Mouse (Mus musculus) cerebellum, postnatal 36 days (tissue): Measurements from ENCODE around the gene Tmem219.
A peak's percentile ranks its signal among the peaks of the same experiment; 100 is the strongest.

Experiments
- DNase-seq, 2 experiments: peaks; one replicate each; pipeline ENCODE4 v3.0.0; 2021 to 2022; ENCODE audit warnings: mixed read lengths in 2 of 2

Gene Tmem219

DNA sequence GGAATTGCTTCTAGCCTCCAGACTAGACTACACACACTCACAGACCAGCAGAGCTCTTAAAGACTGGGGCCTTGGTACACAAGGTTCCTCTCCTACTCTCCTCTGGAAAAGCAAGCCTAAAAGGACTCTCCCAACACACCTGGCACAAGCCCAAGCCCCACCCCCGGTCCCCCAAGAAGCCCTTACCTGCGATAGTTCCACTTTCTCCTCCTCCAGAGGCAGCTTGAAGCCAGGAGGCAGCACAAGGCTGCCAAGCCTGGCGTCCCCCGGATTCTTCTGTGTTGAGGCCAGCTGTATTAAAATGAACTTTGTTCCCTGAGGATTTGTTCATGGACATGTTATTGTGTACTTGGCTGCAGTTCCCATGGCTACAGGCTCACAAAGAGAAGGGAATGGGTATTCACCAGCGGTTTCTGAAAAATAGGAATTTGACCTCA is at the start of gene Tmem219:
TSS of gene Tmem219 (minus strand) at position 294 of the 437 bp plus-strand sequence.
- no peak for DNase-seq

DNA sequence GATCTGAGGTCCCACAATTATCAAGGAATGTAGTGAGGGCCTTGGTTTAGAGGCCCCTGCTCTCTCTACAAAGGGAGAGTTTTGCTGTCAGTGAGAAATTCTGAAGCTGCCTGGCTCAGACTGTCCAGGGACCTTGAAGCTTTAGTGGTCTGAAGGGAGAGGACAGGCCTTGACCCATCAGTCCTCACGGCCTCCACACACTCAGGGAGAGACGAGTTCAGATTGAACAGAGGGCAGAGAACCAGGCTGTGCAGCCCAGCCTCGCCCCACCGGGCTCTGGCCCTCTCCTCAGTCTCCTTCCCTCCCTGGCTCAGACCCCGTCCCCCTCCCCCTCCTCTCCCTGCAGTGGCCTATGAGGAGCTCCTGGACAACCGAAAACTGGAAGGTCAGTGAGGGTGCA is 44.6 kb upstream of the Tmem219 start:
- no peak for DNase-seq

DNA sequence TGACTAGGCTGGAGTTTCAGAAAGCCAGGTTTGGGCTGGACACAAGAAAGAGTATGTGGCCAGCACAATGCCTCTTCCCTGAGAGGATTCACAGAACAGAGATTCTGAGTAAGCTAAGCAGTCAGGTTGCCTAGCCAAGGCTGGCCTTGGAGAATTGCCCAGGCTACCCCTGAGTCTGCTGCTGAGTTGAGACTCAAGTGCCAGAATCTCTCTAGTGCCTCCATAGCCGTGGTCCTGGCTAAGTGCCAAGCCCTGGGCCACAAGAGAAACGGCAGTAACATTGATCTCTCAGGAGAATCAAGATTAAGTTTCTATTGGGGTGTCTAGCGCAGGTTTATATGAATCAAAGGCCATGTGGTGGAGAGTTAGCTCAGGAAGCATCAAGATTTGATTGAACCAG is 42.9 kb upstream of the Tmem219 start:
- peak; percentile 77 to 79 for DNase-seq

DNA sequence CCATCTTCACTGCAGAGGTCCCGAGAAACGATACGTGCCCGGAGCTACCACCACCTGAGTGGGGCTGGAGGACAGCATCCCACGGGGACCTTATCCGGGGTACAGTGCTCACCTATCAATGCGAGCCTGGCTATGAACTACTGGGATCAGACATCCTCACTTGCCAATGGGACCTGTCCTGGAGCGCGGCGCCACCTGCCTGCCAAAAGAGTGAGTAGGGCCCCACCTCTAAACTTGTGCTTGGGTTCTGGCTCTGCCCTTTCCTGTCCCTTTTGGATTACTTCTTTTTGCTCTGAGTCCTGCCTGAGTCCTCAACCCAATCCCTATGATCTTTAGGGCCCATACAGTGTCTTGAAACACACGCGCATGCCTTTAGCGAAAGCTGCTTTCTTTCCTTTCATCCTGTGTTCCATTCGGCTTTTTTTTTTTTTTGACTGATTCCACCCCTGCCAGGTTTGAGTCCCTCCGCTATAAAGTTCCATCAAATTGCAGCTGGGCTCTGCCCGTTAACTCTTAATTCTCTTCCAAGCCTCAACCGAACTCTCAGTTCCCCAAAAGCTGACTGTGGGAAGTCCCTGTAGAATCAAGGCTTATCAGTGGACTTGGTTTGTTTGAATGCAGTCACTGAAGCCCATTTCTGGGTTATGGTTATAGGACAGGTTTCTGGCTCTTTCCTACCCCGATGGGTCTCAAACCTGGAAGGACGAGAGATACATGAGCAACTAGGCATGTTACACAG is 41.0 kb upstream of the Tmem219 start:
- DNase-seq: peak in 1 of 2 experiments; percentile 50

DNA sequence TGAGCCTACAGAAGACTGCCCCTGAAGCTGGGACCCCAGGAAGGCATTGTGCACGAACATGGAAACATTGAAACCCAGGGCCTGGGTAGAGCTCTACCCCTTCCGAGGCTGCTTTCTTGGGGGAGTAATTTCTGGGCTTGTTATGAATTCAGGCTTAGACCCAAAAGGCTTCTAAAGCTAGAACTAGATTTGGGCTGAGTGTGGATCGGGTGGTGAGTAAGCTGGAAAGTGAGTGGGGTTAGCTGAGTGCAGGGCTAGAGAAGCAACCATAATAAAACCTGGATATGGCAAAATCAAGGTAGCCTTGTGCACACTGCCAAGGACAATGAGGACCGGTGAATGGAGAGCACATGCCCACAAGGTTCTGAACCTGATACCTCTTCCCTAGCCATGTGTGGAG is 39.2 kb upstream of the Tmem219 start:
- DNase-seq: no peak

DNA sequence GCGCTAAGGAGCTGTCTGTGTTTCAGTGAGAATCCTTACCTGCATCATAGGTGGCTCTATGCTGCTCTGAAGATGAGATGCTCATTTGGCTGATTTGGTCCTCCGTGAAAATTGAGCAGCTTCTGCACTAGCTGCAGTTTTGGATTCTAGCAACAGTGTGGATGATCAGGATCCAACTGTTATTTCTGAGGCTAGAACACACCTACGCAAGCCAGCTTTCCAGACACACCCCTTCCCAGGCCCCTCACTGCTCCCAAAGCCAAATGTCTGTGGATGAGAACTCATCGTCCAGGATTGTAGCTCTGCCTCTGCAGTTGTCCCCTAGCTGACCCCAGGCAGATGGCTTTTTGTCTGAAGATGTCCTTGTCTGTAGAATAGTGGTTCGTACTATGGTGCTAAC is 38.4 kb upstream of the Tmem219 start:
- DNase-seq: no peak

DNA sequence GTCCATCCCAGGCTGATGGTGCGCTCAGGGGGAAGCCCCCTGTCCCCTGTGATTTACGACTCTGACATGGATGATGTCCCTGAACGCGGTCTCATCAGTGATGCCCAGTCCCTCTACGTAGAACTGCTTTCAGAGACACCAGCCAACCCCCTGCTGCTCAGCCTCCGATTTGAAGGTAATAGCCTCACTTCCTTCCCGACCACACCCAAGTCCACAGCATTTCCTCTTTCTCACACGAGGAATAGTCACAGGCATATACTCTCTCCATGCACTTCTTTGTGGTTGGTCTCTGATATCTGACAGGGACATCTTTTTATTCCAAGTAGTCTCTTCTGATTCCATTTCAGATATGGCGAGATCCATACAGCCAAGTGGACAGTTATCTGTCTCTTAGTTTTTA is 37.1 kb upstream of the Tmem219 start:
- DNase-seq: no peak

DNA sequence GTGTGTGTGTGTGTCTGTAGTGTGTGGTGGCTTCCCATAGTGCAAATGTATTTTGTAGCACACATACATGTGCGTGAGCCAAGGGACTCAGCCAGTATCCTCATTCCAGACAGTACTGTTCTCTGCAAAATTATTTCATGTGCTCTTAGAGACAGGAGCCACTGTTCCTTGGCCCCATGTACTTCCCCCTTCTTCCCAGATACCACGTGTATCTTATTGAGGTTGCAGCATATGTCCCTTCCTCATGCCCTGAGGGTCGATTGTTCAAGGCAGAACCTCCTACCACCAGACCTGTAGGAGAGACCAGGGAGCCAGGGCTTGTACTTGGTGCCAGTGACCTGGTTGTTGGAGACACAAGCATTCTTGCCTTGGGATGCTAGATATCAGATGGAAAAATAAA is 32.4 kb upstream of the Tmem219 start:
- no peak for DNase-seq

DNA sequence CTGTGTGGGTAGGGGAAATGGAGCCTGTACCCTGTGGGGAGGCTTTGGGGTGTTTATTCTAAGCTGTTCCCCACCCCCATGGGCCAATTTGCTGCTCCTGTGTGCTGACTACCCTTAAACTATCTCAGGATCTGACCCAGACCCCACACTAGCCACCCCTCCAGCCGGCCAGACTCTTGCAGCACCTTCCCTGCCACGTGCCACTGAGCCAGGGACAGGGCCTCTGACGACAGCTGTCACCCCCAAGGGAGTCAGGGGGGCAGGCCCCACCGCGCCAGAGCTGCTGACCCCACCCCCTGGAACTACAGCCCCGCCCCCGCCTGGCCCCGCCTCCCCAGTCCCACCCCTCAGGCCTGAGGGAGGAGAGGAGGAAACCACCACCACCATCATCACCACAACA is 29.9 kb upstream of the Tmem219 start:
- no peak for DNase-seq

DNA sequence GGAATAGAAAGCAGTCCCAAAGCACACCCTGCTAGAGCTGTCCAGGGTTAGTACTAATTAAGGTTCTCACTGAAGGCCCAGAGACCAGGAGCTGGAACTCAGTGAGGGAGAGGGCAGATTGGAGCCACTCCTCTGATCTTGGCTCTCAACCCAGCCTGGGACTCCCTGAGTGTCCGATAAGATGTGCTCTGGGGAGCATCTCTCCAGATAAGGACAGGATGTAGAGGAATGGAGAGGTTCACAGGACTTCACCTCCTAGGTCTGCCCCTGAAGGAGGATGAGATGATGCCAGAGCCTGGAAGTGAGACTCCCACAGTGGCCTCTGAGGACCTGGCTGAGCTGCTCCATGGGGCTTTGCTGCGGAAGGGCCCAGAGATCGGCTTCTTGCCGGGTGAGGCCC is 29.0 kb upstream of the Tmem219 start:
- DNase-seq: peak in 1 of 2 experiments; percentile 38

DNA sequence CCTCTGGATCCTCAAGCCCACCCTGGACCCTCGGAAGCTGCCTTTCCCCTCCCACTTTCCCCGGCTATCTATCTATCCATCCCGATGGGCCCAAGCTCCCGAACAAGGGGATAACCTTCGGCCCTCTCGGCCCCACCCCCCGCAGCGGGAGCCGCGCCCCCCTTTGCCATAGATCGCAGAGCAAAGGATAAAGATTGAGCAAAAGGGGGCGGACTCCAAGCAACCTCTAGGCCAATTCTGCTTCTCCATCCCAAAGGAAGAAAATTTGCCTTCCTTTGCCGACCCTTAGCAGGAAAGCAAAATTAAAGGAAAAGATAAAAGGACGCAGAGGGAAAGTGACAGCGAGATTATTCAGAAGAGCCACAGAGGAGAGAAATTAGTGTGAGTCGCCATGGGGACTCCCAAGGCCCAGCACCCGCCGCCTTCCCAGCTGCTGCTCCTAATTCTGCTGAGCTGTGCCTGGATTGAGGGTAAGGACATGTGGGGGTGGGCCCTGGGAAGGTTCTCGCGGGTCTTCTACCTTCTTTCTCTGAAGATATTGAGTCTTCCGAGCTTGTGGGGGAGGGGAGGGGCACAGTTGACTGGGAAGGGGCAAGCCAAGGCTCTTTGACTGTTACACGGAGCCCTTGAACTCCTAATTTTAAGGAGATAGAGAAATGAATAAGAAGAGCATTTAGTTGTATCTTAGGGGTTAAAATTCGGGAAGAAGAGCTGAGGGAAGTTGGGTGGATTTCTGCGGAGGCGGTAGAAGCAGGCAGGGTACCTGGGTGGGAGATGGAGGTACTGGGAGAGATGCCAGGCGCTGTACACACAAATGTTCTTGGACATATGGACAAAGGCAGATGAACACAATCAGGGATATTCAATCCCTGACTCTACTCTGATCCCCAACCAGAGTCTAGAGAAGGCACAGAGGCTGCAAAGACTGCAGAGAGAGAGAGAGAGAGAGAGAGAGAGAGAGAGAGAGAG is 28.2 kb upstream of the Tmem219 start:
- peak; percentile 45 to 55 for DNase-seq

DNA sequence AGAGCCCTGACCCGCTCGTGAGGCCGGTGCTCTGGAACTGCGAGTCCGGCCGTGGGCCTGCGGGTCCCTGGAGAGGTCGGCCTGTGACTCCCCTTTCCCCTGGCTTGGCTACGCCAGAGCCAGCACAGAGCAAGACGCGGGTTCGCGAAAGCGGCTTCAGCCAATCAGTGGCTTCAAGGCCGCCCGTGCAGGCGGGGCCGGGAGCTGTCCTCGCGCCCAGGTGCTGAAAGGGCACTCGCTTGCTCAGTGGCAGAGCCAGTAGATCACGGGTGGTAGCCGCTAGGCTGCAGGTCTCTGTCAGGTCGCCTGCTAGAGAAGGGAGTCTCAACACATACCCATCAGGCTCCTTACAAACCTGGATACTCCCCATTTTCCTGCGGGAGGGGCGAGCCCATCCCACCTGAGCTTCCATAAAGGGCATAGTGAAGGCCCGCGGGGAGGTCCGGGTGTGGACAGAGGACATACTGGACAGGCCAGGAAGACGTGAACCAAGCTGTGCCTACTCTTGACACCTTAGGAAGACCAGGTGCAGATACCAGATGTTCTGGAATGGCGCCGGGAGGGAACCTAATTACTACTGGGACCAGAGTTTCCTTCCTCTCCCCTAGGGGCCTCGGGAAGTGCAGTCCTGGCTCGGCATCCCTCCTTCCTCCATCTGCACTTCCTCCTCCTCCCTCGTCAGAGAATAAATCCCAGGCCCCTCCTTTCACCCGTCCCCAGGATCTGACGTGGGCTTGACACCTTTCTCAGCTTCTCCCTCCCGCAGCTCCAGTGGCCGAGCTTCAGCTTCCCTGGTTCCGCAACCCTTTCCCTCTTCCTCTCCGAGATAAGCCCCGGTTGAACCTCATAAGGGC is 27.3 kb upstream of the Tmem219 start, which contains the start of gene Sez6l2:
TSS of gene Sez6l2 (plus strand) at position 771 of the 854 bp plus-strand sequence.
- DNase-seq: peak; percentile 90 to 91

DNA sequence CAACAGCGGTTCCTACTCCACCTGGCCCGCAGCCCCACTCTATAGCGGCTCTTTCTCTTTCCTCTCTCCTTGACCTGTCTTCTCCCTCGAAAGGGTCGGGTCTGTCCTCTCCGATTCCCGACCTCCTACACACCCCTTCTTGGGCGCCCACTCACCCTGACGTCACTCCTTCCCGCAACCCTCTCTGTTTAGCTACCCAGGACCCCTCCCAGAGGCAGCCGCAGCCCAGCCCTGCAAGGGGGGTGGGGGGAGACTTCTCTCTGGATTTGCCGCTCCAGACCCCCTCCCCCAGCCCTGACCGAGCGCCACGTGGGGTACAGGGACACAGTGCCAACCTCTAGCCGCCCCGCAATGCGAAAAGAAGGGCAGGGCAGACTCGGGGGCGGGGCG is 26.7 kb upstream of the Tmem219 start, which contains the start of gene Asphd1:
TSS of gene Asphd1 (minus strand) at position 180 of the 390 bp plus-strand sequence.
- no peak for DNase-seq

DNA sequence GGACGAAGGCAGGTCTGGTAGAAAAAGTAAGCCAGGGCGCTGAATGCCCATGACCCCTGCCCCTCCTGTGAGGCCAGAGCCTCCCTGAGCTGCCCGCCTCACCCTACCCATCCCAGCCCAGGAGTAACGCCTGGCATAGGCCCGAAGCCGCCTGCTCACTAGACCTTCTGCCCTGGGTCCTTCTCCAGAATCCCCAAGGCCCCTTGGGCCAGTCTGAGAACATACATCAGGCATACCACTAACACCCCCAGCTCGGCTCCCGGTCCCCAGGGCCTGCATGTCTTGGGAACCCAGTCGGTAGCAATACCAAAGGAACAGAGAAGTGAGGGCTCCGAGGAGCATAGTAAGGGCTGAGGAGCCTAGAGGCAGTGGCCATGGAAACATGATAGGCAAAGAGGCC is 25.9 kb upstream of the Tmem219 start:
- no peak for DNase-seq

DNA sequence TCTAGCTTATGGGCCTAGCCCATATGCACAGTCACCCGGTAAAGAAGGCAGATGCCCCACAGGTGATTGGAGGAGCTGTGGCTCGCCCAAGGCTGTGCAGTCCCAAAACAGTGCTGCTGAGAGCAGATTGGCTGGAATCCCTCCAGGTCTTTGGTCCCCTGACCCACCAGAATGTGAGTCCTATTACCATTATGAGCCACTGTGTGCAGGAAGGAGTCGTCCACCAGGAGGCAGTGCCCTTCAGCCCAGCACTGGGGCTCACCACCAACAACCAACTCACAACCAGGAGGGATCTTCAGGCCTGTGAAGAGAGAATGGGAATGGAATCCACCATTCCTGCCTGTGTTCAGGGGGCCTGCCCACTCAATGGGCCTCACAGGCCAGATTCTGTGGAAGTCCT is 23.8 kb upstream of the Tmem219 start:
- DNase-seq: peak in 1 of 2 experiments; percentile 62

DNA sequence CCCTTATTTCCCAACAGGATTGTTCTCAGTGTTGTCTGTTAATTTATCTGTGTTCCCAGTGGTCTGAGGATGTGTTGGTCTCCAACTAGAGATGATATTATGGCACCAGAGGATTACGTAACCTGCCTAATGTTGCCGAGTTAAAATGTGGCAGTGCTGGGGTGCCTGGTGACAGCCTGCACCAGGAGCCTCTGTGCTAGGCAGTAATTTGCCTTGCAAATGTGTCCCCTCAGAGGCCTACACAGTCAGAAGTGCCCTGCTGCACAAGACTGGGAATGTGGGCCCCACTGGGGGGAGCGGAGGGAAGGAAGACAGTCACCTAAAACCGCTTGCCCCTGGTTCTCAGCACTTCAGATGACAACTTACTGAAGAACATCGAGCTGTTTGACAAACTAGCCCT is 19.1 kb upstream of the Tmem219 start:
- DNase-seq: no peak

DNA sequence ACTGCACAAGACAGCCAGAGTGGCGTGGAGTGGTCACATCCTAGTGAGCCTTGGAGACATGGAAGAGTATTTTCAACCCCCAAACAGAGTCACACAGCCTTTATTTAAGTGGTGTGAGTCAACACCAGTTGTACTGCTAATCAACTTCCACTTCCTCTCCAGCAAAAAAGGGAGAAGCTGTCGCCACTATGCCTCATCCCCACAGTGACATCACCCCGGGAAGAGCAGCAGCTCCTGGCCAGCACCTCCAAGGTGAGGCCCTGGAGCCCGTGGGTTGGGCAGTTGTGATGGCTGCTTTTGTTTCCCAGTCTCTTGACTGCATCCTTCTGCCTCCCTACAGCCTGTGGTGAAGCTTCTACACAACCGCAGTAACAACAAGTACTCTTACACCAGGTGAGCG is 18.5 kb upstream of the Tmem219 start:
- DNase-seq: no peak

DNA sequence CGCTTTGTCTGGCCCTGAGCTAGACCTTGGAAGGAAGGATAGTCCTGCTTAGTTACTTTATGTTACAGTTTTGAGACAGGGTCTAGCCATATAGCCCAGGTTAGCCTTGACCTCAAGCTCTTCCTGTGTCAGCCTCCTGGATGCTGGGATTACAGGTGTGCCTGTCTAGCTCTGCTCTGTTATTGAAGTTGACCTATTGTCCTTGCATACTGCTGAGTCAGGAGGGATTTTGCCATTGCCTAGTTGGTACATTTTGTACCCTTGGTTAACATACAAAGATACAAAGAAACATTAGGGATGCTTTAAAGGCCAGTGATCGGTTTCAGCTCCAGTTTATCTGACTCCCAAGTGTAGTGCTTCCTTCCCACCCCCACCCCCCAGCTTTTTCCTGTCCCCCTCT is 9.9 kb upstream of the Tmem219 start:
- DNase-seq: no peak

DNA sequence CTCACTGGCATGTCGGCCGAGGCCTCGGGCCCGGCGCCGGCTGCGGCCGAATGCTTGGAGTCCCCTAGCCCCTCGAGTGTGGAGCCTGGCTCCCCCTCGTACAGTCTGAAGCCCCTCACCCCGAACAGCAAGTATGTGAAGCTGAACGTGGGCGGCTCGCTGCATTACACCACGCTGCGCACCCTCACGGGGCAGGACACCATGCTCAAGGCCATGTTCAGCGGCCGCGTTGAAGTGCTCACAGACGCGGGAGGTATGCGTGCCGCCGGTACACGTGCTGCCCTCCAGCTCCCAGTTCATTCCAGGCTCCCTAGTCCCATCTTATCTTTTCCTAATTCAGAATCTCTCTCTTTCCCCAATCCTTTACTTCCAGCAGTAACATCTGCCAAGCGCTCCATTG is 6.3 kb upstream of the Tmem219 start:
- no peak for DNase-seq

DNA sequence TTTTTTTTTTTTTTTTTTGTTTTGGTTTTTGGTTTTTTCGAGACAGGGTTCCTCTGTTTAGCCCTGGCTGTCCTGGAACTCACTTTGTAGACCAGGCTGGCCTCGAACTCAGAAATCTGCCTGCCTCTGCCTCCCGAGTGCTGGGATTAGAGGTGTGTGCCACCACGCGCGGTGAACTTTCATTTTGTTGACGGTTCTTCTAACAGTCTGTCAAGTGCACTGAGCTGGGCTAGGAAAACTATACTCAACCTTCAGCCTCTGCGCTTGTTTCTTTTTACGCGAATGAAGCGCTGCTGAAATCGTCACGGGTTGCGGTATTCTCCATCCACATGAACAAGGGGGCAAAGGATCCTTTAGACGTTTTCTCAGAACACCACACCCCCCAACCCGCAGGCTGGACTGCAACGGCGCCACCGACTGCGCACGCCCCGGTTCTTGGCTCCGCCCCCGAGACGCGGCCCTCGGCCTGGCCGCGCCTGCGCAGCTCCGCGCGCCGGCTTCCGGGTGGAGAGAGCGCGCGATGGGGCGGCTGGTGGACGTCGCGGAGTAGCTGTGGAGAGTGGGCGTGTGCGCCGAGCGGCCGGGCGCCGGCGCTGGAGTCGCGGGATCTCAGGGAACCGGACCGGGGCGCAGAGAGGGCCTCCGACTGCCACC is 5.8 kb upstream of the Tmem219 start, which contains the start of gene Kctd13:
TSS of gene Kctd13 (plus strand) at position 496 of the 654 bp plus-strand sequence.
- peak; percentile 90 to 93 for DNase-seq

DNA sequence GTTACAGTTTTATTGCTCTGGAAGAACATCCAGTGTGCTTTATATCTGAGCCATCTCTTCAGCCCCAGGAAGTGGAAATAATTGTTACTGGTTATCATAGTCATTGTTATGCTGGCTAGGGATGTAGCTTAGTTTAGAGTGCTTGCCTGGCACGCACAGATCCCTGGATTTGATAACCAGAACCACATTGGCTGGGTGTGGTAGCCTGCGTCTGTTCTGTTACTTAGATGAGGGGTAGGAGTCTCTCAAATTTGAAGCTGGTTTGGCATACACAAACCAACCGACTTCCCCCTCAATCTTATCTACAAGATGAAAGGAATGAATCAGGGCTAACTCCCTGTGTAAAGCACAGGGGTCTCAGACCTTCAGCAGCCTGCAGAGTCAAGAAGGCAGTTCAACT is 3.6 kb upstream of the Tmem219 start:
- no peak for DNase-seq

DNA sequence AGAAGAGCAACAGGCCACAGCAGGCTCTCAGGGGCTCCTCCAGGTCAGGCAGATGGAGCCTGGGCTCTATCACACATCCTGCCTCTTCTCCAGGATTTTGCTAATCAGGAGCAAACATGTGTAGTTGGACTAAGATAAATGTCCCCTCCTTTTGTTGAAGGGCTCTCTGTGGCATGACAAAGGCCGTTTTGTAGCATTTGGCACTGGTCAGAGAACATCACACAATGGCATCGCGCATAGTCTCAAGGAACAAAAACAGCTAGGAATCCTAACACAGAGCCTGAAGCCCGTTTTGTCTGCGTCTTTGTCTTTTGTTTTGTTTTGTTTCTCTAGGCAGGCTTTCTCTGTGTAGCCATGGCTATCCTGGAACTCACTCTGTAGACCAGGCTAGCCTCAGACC is 1.3 kb upstream of the Tmem219 start:
- DNase-seq: no peak
